Mouse (Mus musculus) midbrain, postnatal 0 days (tissue): ENCODE measurements at regions not wholly inside any gene's neighbourhood (a gene's known extent, or its start where the extent isn't known, plus 50 kb on each side); places are given as distances from the start of the nearest gene placed in this dataset.

Experiments used
- ATAC-seq: fragments of 200-750 bp; cut with Nextera tagmentation; 2 replicates; pipeline ENCODE4 v1.8.0; 2017; ENCODE audit warnings: moderate number of reproducible peaks, mild to moderate bottlenecking, moderate TSS enrichment, moderate library complexity; ENCODE audit not compliant: low FRiP score
- DNase-seq: peaks from one replicate; pipeline ENCODE4 v3.0.0-alpha.2; 2015; ENCODE audit warnings: low spot score
- H3K27ac ChIP-seq: fragments of 300-500 bp; sonication (generic); 2 replicates; pipeline ENCODE4 v1.5.1; 2014; ENCODE audit warnings: low read depth, mild to moderate bottlenecking, low read length, mixed read lengths
- H3K27me3 ChIP-seq: fragments of 300-500 bp; sonication (generic); 2 replicates; pipeline ENCODE4 v1.6.1; 2014; ENCODE audit warnings: low read length, control low read depth, mixed read lengths; ENCODE audit not compliant: insufficient read depth
- H3K36me3 ChIP-seq: fragments of 300-500 bp; sonication (generic); 2 replicates; pipeline ENCODE4 v1.6.1; 2014; ENCODE audit warnings: low read length, control low read depth, mixed read lengths; ENCODE audit not compliant: insufficient read depth
- H3K4me1 ChIP-seq: fragments of 300-500 bp; sonication (generic); 2 replicates; pipeline ENCODE4 v1.6.1; 2014; ENCODE audit warnings: mild to moderate bottlenecking, control low read depth, antibody characterized with exemption, low read length, mixed read lengths; ENCODE audit not compliant: insufficient read depth
- H3K4me2 ChIP-seq: fragments of 300-500 bp; sonication (generic); 2 replicates; pipeline ENCODE4 v1.6.1; 2014; ENCODE audit warnings: low read depth, mild to moderate bottlenecking, low read length, mixed read lengths; ENCODE audit not compliant: poor library complexity, severe bottlenecking
- H3K4me3 ChIP-seq: fragments of 300-500 bp; sonication (generic); 2 replicates; pipeline ENCODE4 v1.5.1; 2014; ENCODE audit warnings: low read depth, mild to moderate bottlenecking, low read length, moderate library complexity
- H3K9ac ChIP-seq: fragments of 300-500 bp; sonication (generic); replicated peaks from 2 replicates; pipeline ENCODE4 v1.6.1; 2014; ENCODE audit warnings: mild to moderate bottlenecking, low read length, moderate library complexity, mixed read lengths; ENCODE audit not compliant: poor library complexity, severe bottlenecking
- H3K9me3 ChIP-seq: fragments of 300-500 bp; sonication (generic); 2 replicates; pipeline ENCODE4 v1.6.1; 2016; ENCODE audit warnings: low read length, control low read depth
- CTCF ChIP-seq: IDR thresholded peaks from 2 replicates; pipeline ENCODE4 v1.5.1; 2016; ENCODE audit warnings: antibody characterized with exemption, mild to moderate bottlenecking
- WGBS: fragments of 180-500 bp; shearing (Covaris S2); extraction: QIAGEN DNeasy Blood & Tissue Kit; methylation state at CpG from one replicate; pipeline ENCODE4 v1.1.7; 2014; 5-methylcytosine and 5-hydroxymethylcytosine counted together

DNA sequence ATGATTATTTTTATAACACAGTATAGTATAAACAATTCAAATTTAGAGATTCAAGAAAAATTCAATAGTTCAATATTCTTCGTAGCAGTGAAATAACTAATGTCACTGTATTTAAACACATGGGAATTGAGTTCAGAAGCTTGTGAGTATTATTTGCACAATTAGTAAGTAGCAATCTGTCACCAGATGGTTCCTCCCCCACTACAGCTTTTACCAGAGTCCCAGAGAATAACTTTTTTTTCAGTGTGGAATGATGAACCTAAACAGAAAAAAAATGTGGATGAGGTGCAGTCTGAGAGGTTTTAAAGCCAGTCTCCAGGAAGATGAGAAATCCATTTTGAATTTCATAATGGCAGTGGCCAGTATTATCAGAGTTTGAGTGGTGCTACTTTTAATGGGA, 414.9 kb upstream of the C9orf72 start:
- DNase-seq (no peak), ATAC-seq (no peak)
- H3K9ac ChIP-seq = no peak overlapping the region
- no peaks in the 10 kb centered on the region for H3K36me3 ChIP-seq
- no peak overlapping the region for H3K27ac ChIP-seq
- TF ChIP-seq CTCF = no peak
- no peak overlapping the region for H3K4me3 ChIP-seq
- whole genome bisulfite sequencing = 84% methylated on average over 1 of the region's 1 CpGs
- no peaks in the 10 kb centered on the region for H3K9me3 ChIP-seq
- no peaks in the 10 kb centered on the region for H3K27me3 ChIP-seq
- no peak overlapping the region for H3K4me2 ChIP-seq
- H3K4me1 ChIP-seq = no peaks in the 10 kb centered on the region

- no peak for DNase-seq
- Histone ChIP-seq H3K27me3 (no peaks in the 10 kb centered on the region), H3K27ac (no peak overlapping the region), H3K9me3 (no peaks in the 10 kb centered on the region), H3K9ac (no peak overlapping the region), H3K36me3 (no peaks in the 10 kb centered on the region), H3K4me2 (no peak overlapping the region), H3K4me1 (no peaks in the 10 kb centered on the region), H3K4me3 (no peak overlapping the region)
- ATAC-seq = no peak
- no peak for TF ChIP-seq CTCF
- 70% methylated on average over 1 of the region's 1 CpGs for WGBS
Measured at GRCm38 (mm10) chr4:35606200-35606599, 380.2 kb upstream of the C9orf72 start.

DNA sequence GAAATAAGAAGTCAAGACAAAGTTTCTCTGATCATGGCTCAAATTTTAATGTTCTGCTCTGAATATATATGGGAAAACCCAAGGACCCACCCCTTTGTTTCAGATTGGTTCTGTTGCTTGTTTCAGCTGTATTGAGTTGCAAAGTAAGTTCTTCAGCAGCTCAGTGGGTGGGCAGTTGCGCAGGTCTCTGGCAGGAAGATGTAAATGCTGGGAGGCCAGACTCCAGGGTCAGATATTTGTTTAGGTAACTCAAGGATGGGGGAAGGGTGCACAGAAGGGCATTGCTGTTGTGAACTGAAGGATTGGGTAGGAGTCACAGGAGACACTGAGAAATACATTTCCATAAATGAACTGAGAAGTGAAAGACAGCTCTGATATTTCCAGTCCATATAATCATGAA, 352.1 kb upstream of the C9orf72 start:
- Histone ChIP-seq H3K27me3 (no peaks in the 10 kb centered on the region), H3K36me3 (no peaks in the 10 kb centered on the region), H3K4me1 (no peaks in the 10 kb centered on the region), H3K4me3 (no peak overlapping the region), H3K9me3 (no peaks in the 10 kb centered on the region), H3K9ac (no peak overlapping the region), H3K4me2 (no peak overlapping the region), H3K27ac (no peak overlapping the region)
- TF ChIP-seq CTCF = no peak
- WGBS = 78% methylated on average over 1 of the region's 1 CpGs
- ATAC-seq = no peak
- DNase-seq = no peak

DNA sequence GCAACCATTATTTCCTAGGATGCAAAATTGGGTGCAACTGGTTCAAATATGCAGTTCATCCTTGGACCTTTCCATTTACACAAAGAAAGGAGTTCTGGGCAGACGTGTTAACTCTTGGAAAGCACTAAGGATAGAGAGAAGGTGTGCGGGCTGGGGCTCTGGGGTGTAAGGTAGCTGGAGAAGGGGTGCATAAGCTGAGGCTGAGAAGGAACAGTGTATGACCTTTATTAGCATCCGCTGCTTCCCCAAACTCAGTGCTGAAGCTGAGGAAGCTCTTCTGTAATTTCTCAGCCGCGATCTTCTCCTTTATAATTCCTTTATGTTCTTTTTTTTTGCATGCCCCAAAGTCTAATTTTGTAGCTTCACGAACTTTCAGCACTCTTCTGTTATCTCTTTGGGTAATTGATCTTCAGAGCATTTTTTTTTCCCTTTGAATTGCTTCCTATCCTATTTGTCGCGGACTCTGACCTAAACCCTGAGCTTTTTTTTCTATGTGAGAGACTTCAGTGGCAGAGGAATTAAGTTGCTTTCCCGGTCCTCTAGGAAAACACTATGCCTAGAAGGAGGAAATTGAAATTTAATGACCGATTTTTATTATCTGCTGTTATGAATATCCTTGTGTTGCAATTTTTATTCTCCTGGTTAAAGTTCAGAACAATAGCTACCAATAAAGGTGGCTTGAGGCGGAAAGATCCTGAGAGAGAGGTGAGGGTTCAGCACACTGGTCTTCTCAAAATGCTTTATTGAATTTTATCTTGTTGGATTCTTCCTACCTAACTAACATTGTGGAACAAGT, 349.4 kb upstream of the C9orf72 start:
- DNase-seq = no peak
- H3K4me2 ChIP-seq = no peak overlapping the region
- TF ChIP-seq CTCF = no peak
- H3K4me3 ChIP-seq = no peak overlapping the region
- H3K27ac ChIP-seq = no peak overlapping the region
- no peaks in the 10 kb centered on the region for H3K36me3 ChIP-seq
- H3K27me3 ChIP-seq = no peaks in the 10 kb centered on the region
- no peak overlapping the region for H3K9ac ChIP-seq
- no peaks in the 10 kb centered on the region for H3K4me1 ChIP-seq
- WGBS = 66% methylated on average over 11 of the region's 11 CpGs
- ATAC-seq = no peak
- H3K9me3 ChIP-seq = no peaks in the 10 kb centered on the region

GRCm38 (mm10) chr4:35571541-35572447, 345.8 kb upstream of the C9orf72 start:
- no peaks in the 10 kb centered on the region for H3K9me3 ChIP-seq
- TF ChIP-seq CTCF = no peak
- no peak overlapping the region for H3K27ac ChIP-seq
- no peaks in the 10 kb centered on the region for H3K4me1 ChIP-seq
- H3K4me3 ChIP-seq = no peak overlapping the region
- ATAC-seq (no peak), DNase-seq (no peak)
- WGBS = 41% methylated on average over 9 of the region's 9 CpGs
- H3K9ac ChIP-seq = no peak overlapping the region
- H3K27me3 ChIP-seq = no peaks in the 10 kb centered on the region
- H3K36me3 ChIP-seq = no peaks in the 10 kb centered on the region
- H3K4me2 ChIP-seq = no peak overlapping the region

- WGBS = 37% methylated on average over 1 of the region's 1 CpGs
- no peaks in the 10 kb centered on the region for H3K4me1 ChIP-seq
- ATAC-seq (no peak), DNase-seq (peak; percentile 1)
- no peak overlapping the region for H3K9ac ChIP-seq
- H3K4me2 ChIP-seq = no peak overlapping the region
- no peak overlapping the region for H3K4me3 ChIP-seq
- H3K27me3 ChIP-seq = no peaks in the 10 kb centered on the region
- H3K36me3 ChIP-seq = no peaks in the 10 kb centered on the region
- H3K9me3 ChIP-seq = no peaks in the 10 kb centered on the region
- no peak overlapping the region for H3K27ac ChIP-seq
- TF ChIP-seq CTCF = no peak
Measured at GRCm38 (mm10) chr4:35561303-35561702, 335.3 kb upstream of the C9orf72 start.
